Mouse (Mus musculus) lung, embryonic 14.5 days (tissue): Measurements from ENCODE around the gene Capg. TPM values are rescaled to one million over a fixed set of nuclear protein-coding genes. Genes with fewer than 3 reads are reported as not detected.

Experiments used
- ATAC-seq: fragments of 200-750 bp; cut with Nextera tagmentation; 2 replicates; pipeline ENCODE4 v1.8.0; 2017; ENCODE audit warnings: mild to moderate bottlenecking, moderate TSS enrichment, moderate library complexity; ENCODE audit not compliant: insufficient read depth
- DNase-seq: peaks from one replicate; pipeline ENCODE4 v3.0.0-alpha.2; 2015
- H3K27ac ChIP-seq: fragments of 300-500 bp; sonication (generic); 2 replicates; pipeline ENCODE4 v1.5.1; 2014; ENCODE audit warnings: low read depth, mild to moderate bottlenecking, moderate library complexity
- H3K27me3 ChIP-seq: fragments of 300-500 bp; sonication (generic); 2 replicates; pipeline ENCODE4 v1.6.1; 2014; ENCODE audit warnings: low read length, control low read depth; ENCODE audit not compliant: insufficient read depth
- H3K36me3 ChIP-seq: fragments of 300-500 bp; sonication (generic); 2 replicates; pipeline ENCODE4 v1.6.1; 2014; ENCODE audit warnings: control low read depth; ENCODE audit not compliant: insufficient read depth
- H3K4me1 ChIP-seq: fragments of 300-500 bp; sonication (generic); 2 replicates; pipeline ENCODE4 v1.6.1; 2014; ENCODE audit warnings: antibody characterized with exemption, control low read depth; ENCODE audit not compliant: insufficient read depth
- H3K4me2 ChIP-seq: fragments of 300-500 bp; sonication (generic); 2 replicates; pipeline ENCODE4 v1.6.1; 2014; ENCODE audit warnings: mild to moderate bottlenecking
- H3K4me3 ChIP-seq: fragments of 300-500 bp; sonication (generic); 2 replicates; pipeline ENCODE4 v1.5.1; 2014; ENCODE audit warnings: low read depth, low read length
- H3K9ac ChIP-seq: fragments of 300-500 bp; sonication (generic); 2 replicates; pipeline ENCODE4 v1.6.1; 2014
- H3K9me3 ChIP-seq: fragments of 300-500 bp; sonication (generic); 2 replicates; pipeline ENCODE4 v1.6.1; 2016; ENCODE audit warnings: low read depth, low read length, control low read depth
- CTCF ChIP-seq: IDR thresholded peaks from 2 replicates; pipeline ENCODE4 v1.5.1; 2016; ENCODE audit warnings: antibody characterized with exemption, low read depth
- WGBS: fragments of 180-500 bp; shearing (Covaris S2); extraction: QIAGEN DNeasy Blood & Tissue Kit; methylation state at CpG from one replicate; pipeline ENCODE4 v1.1.7; 2014; 5-methylcytosine and 5-hydroxymethylcytosine counted together
- polyA plus RNA-seq: library from polyadenylated mRNA; unstranded; fragments of >200 nt; fragmentation: Nextera tagmentation; extraction: Ambion mirVana; gene quantifications from 2 replicates; pipeline ENCODE4 v1.2.1, GENCODE M21; 2014

The Capg gene
- polyA plus RNA-seq, 1 experiment from 2014 or later = 40.5 TPM

- no peak overlapping the region for H3K27ac ChIP-seq
- no peaks in the 10 kb centered on the region for H3K36me3 ChIP-seq
- no peak overlapping the region for H3K4me2 ChIP-seq
- H3K4me3 ChIP-seq = no peak overlapping the region
- 47% methylated on average over 6 of the region's 6 CpGs for WGBS
- no peaks in the 10 kb centered on the region for H3K9me3 ChIP-seq
- no peak for TF ChIP-seq CTCF
- no peaks in the 10 kb centered on the region for H3K4me1 ChIP-seq
- ATAC-seq (no peak), DNase-seq (no peak)
- no peak overlapping the region for H3K9ac ChIP-seq
- no peaks in the 10 kb centered on the region for H3K27me3 ChIP-seq
Observed at GRCm38 (mm10) chr6:72562486-72562885, 18.3 kb downstream of the Capg start.

GRCm38 (mm10) chr6:72562894-72563293 is 18.7 kb downstream of the Capg start:
- no peak overlapping the region for H3K4me2 ChIP-seq
- ATAC-seq (no peak), DNase-seq (no peak)
- H3K4me3 ChIP-seq = no peak overlapping the region
- H3K4me1 ChIP-seq = no peaks in the 10 kb centered on the region
- no peaks in the 10 kb centered on the region for H3K27me3 ChIP-seq
- 65% methylated on average over 5 of the region's 5 CpGs for WGBS
- H3K9ac ChIP-seq = no peak overlapping the region
- no peak for TF ChIP-seq CTCF
- no peak overlapping the region for H3K27ac ChIP-seq
- H3K36me3 ChIP-seq = peaks cover under 1% of the 10 kb centered on the region; the same call in 1 of the 2 replicates
- no peaks in the 10 kb centered on the region for H3K9me3 ChIP-seq

GRCm38 (mm10) chr6:72565506-72565905 is 21.3 kb downstream of the Capg start:
- TF ChIP-seq CTCF = no peak
- Histone ChIP-seq H3K9ac (no peak overlapping the region), H3K27ac (no peak overlapping the region), H3K4me3 (no peak overlapping the region), H3K27me3 (no peaks in the 10 kb centered on the region), H3K4me2 (no peak overlapping the region), H3K9me3 (no peaks in the 10 kb centered on the region), H3K36me3 (peaks cover 3% of the 10 kb centered on the region; the same call in 1 of the 2 replicates), H3K4me1 (no peaks in the 10 kb centered on the region)
- WGBS = 68% methylated on average over 7 of the region's 7 CpGs
- DNase-seq (no peak), ATAC-seq (0 out of 2 replicates have a peak, but pooled peaks have one; percentile 25)

GRCm38 (mm10) chr6:72566044-72566443 is 21.9 kb downstream of the Capg start:
- peak; percentile 94 for TF ChIP-seq CTCF
- no peaks in the 10 kb centered on the region for H3K27me3 ChIP-seq
- H3K9ac ChIP-seq = no peak overlapping the region
- H3K4me1 ChIP-seq = no peaks in the 10 kb centered on the region
- H3K4me2 ChIP-seq = no peak overlapping the region
- ATAC-seq (peak; percentile 89), DNase-seq (peak; percentile 94)
- H3K36me3 ChIP-seq = peaks cover 3% of the 10 kb centered on the region; the same call in 1 of the 2 replicates
- no peaks in the 10 kb centered on the region for H3K9me3 ChIP-seq
- no peak overlapping the region for H3K4me3 ChIP-seq
- WGBS = 3% methylated on average over 4 of the region's 4 CpGs
- H3K27ac ChIP-seq = no peak overlapping the region

- no peaks in the 10 kb centered on the region for H3K4me1 ChIP-seq
- peaks cover 3% of the 10 kb centered on the region; the same call in 1 of the 2 replicates for H3K36me3 ChIP-seq
- H3K27me3 ChIP-seq = no peaks in the 10 kb centered on the region
- no peak overlapping the region for H3K9ac ChIP-seq
- DNase-seq (no peak), ATAC-seq (no peak)
- H3K4me2 ChIP-seq = no peak overlapping the region
- WGBS = 74% methylated on average over 5 of the region's 5 CpGs
- no peak overlapping the region for H3K27ac ChIP-seq
- TF ChIP-seq CTCF = no peak
- no peak overlapping the region for H3K4me3 ChIP-seq
- H3K9me3 ChIP-seq = no peaks in the 10 kb centered on the region
Observed at GRCm38 (mm10) chr6:72567508-72567907, 23.3 kb downstream of the Capg start.

- no peak for TF ChIP-seq CTCF
- H3K9ac ChIP-seq = no peak overlapping the region
- no peaks in the 10 kb centered on the region for H3K27me3 ChIP-seq
- no peaks in the 10 kb centered on the region for H3K9me3 ChIP-seq
- DNase-seq (no peak), ATAC-seq (no peak)
- no peak overlapping the region for H3K27ac ChIP-seq
- no peak overlapping the region for H3K4me2 ChIP-seq
- H3K36me3 ChIP-seq = peaks cover 6% of the 10 kb centered on the region; the same call in 1 of the 2 replicates
- WGBS = 85% methylated on average over 10 of the region's 10 CpGs
- H3K4me1 ChIP-seq = no peaks in the 10 kb centered on the region
- no peak overlapping the region for H3K4me3 ChIP-seq
Observed at GRCm38 (mm10) chr6:72568736-72569135, 24.5 kb downstream of the Capg start.

GRCm38 (mm10) chr6:72570644-72571397 is 26.6 kb downstream of the Capg start:
- TF ChIP-seq CTCF = no peak
- no peak for ATAC-seq
- 84% methylated on average over 10 of the region's 10 CpGs for WGBS

More at GRCm38 (mm10) chr6:72570644-72571397, 26.6 kb downstream of the Capg start:
- H3K9me3 ChIP-seq = no peaks in the 10 kb centered on the region
- no peak overlapping the region for H3K4me2 ChIP-seq
- no peaks in the 10 kb centered on the region for H3K27me3 ChIP-seq
- DNase-seq = no peak
- H3K4me1 ChIP-seq = no peaks in the 10 kb centered on the region
- H3K27ac ChIP-seq = no peak overlapping the region
- H3K36me3 ChIP-seq = peaks cover 6% of the 10 kb centered on the region; the same call in 1 of the 2 replicates
- H3K9ac ChIP-seq = no peak overlapping the region
- H3K4me3 ChIP-seq = no peak overlapping the region
